Mouse (Mus musculus) urinary bladder, postnatal 4 days (tissue): ENCODE results near the gene Gm17657.
"Not testable (repeated sequence)": the region's sequence is repeated elsewhere in the genome, so short reads cannot be mapped to it uniquely, and the experiment has no call there.

ENCODE experiments used
- DNase-seq, 2 experiments: peaks; one replicate each; pipeline ENCODE4 v3.0.0; 2021 to 2022; ENCODE audit warnings: low spot score in 2 of 2

The Gm17657 gene

GRCm38 (mm10) chr17:29502005-29502668, 47.3 kb downstream of the Gm17657 start:
- DNase-seq = no peak

- DNase-seq = no peak
Observed at GRCm38 (mm10) chr17:29500802-29501469, 48.5 kb downstream of the Gm17657 start.

- no peak for DNase-seq
Observed at GRCm38 (mm10) chr17:29500243-29500740, 49.1 kb downstream of the Gm17657 start.

- no peak for DNase-seq
Observed at GRCm38 (mm10) chr17:29499511-29499910, 49.9 kb downstream of the Gm17657 start.

GRCm38 (mm10) chr17:29498952-29499351, 50.5 kb downstream of the Gm17657 start:
- DNase-seq = not testable (repeated sequence)

GRCm38 (mm10) chr17:29498028-29498427, 51.4 kb downstream of the Gm17657 start:
- DNase-seq = no peak

GRCm38 (mm10) chr17:29497481-29497880, 52.0 kb downstream of the Gm17657 start:
- not testable (repeated sequence) for DNase-seq

- no peak for DNase-seq
Observed at GRCm38 (mm10) chr17:29497071-29497354, 52.4 kb downstream of the Gm17657 start.

- no peak for DNase-seq
Observed at GRCm38 (mm10) chr17:29496211-29497070, 53.0 kb downstream of the Gm17657 start.

GRCm38 (mm10) chr17:29494732-29495076, 54.7 kb downstream of the Gm17657 start:
- DNase-seq = no peak

GRCm38 (mm10) chr17:29494062-29494731, 55.2 kb downstream of the Gm17657 start:
- DNase-seq = no peak

GRCm38 (mm10) chr17:29493461-29493980, 55.9 kb downstream of the Gm17657 start:
- DNase-seq = no peak

GRCm38 (mm10) chr17:29492269-29493191, 56.9 kb downstream of the Gm17657 start:
- DNase-seq = peak in 1 of 2 experiments; percentile 66

- DNase-seq = peak in 1 of 2 experiments; percentile 49
Observed at GRCm38 (mm10) chr17:29491591-29492268, 57.7 kb downstream of the Gm17657 start.

GRCm38 (mm10) chr17:29490713-29491581, 58.5 kb downstream of the Gm17657 start, which contains the start of gene Pim1:
Gene Pim1, plus strand, starts transcription at chr17:29490753.
- DNase-seq = no peak

GRCm38 (mm10) chr17:29489971-29490712, 59.3 kb downstream of the Gm17657 start:
- DNase-seq = peak; percentile 99

GRCm38 (mm10) chr17:29488978-29489970, 60.2 kb downstream of the Gm17657 start:
- peak in 1 of 2 experiments; percentile 42 for DNase-seq
